Mouse (Mus musculus) ES-E14 (cell line): ENCODE results near the gene Hrc.

Experiments
- CHD2 ChIP-seq: IDR thresholded peaks from 2 replicates; pipeline ENCODE4 v1.6.1; 2014; ENCODE audit warnings: mild to moderate bottlenecking, low read depth, low read length, inconsistent platforms
- ZNF384 ChIP-seq: IDR thresholded peaks from 2 replicates; pipeline ENCODE4 v1.6.1; 2012; ENCODE audit warnings: low read depth, low read length, inconsistent platforms

DNA sequence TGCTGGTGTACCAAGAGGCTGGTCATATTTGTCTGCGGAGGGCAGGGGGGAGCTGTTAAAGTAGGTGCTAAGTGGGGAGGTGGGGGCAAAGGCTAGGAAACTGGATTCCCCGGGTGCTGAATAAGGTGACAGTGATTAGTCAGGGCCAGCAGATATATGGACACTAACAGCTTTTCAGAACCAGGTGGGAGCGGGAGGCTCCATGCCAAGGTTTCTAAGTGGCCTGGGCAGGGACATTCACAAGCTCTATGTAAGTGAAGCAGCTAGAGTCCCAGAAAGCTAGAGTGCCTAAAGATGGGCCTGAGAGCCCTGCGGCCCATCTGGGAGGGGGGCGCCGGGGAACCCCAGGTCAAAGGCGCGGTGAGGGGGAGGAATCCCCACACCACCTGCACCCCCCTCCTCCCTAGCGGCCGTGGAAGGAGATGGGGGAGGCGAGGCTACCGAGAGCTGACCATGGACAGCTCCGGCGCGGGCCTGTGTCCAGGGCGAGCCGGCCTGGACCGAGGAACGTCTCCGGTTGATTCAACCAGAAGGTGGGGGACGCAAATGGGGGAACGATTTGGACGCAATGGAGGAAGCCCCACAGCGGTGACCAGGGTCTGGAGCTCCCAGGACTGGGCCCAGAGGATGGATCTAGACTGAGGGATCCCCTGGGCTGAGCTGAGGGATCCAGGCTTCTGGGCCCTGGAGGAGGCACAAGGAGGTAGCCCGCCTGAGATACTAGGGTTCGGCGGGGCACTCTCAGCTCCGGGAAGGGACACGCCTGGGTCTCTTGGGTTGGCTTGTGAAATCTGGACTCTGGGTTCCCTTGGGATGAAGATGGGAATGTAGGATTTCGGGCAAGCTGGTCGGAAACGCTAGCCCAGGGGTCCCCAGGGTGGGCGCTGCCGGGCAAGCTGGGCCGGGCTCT, 30.9 kb downstream of the Hrc start:
- no peak for TF ChIP-seq ZNF384
- TF ChIP-seq CHD2: no peak
